Mouse (Mus musculus) liver, embryonic 12.5 days (tissue): Measurements from ENCODE around the gene Lhx4. TPM values are rescaled to one million over a fixed set of nuclear protein-coding genes. Genes with fewer than 3 reads are reported as not detected.
A peak's percentile ranks its signal among the peaks of the same experiment; 100 is the strongest.

Source experiments
- ATAC-seq: fragments of 200-750 bp; cut with Nextera tagmentation; 2 replicates; pipeline ENCODE4 v1.8.0; 2017; ENCODE audit warnings: moderate number of reproducible peaks, mild to moderate bottlenecking, moderate library complexity
- H3K27ac ChIP-seq: fragments of 300-500 bp; sonication (generic); 2 replicates; pipeline ENCODE4 v1.5.1; 2016; ENCODE audit warnings: mild to moderate bottlenecking
- H3K27me3 ChIP-seq: fragments of 300-500 bp; sonication (generic); replicated peaks from 2 replicates; pipeline ENCODE4 v1.6.1; 2016; ENCODE audit warnings: mild to moderate bottlenecking, moderate library complexity
- H3K36me3 ChIP-seq: fragments of 300-500 bp; sonication (generic); 2 replicates; pipeline ENCODE4 v1.6.1; 2016; ENCODE audit warnings: mild to moderate bottlenecking, moderate library complexity
- H3K4me1 ChIP-seq: fragments of 300-500 bp; sonication (generic); 2 replicates; pipeline ENCODE4 v1.6.1; 2016
- H3K4me2 ChIP-seq: fragments of 300-500 bp; sonication (generic); 2 replicates; pipeline ENCODE4 v1.6.1; 2016; ENCODE audit warnings: mild to moderate bottlenecking, moderate library complexity
- H3K4me3 ChIP-seq: fragments of 300-500 bp; sonication (generic); 2 replicates; pipeline ENCODE4 v1.5.1; 2016; ENCODE audit warnings: mild to moderate bottlenecking, moderate library complexity
- H3K9ac ChIP-seq: fragments of 300-500 bp; sonication (generic); 2 replicates; pipeline ENCODE4 v1.6.1; 2016; ENCODE audit warnings: mild to moderate bottlenecking, moderate library complexity
- H3K9me3 ChIP-seq: fragments of 300-500 bp; sonication (generic); replicated peaks from 2 replicates; pipeline ENCODE4 v1.6.1; 2016; ENCODE audit warnings: mild to moderate bottlenecking, moderate library complexity
- WGBS: fragments of 180-500 bp; shearing (Covaris S2); methylation state at CpG from one replicate; pipeline ENCODE4 v1.1.7; 2016; ENCODE audit not compliant: insufficient replicate concordance; 5-methylcytosine and 5-hydroxymethylcytosine counted together
- polyA plus RNA-seq: library from polyadenylated mRNA; unstranded; fragments of >200 nt; fragmentation: Nextera tagmentation; extraction: Ambion mirVana; gene quantifications from 2 replicates; pipeline ENCODE4 v1.2.1, GENCODE M21; 2016

Lhx4 gene
- polyA plus RNA-seq, 1 experiment from 2014 or later: not detected

DNA sequence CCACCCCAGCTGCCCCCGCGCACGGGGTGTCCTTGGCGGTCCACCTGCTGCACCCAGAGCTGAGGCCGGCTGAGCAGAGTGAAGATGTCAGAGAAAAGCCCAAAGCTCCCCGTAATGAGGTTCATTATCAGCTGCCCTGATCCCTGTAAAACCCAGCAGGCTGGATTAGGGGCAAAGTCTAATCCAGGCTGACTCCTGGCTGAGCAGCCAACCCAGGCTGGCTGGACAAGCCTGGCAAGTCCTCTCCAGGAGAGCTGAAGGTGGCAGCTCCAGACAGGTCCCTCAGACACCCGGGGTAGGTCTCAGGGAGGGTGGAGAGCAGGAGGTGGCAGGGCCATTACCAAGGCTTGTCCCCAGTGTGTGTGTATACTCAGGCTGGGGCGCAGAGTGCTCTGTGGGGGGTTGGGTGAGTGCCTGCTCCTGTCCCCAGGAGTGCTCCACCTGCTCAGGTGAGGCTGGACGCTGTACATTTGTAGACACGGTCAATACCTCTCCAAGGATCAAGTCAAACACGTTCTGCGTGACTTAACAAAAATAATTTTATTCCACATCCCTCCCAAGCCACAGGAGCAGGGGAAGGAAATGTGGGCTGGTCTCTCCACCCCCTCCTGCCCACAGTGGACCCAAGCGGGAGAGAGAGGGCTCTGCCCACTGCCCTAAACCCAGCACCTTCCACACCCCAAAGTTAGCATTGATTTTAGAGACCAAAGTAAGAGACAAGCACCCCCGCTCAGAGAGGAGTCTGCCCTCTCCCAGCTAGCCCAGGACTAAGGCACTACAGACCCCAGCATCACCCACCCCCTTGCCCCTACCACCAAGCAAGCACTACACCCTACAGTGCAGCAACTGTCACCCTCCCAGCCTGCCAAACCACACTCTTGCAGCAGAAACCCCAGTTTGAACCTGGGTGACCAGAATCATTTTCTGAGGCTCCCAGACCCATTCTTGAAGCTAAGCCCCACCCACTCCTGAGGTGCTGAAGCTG, 26.4 kb upstream of the Lhx4 start:
- ATAC-seq: peak; percentile 42; the same call in 1 of the 2 replicates
- H3K36me3 ChIP-seq: peaks cover 36% of the 10 kb centered on the region
- no peaks in the 10 kb centered on the region for H3K27me3 ChIP-seq
- peaks cover 11% of the 10 kb centered on the region for H3K4me1 ChIP-seq
- WGBS: 67% methylated on average over 14 of the region's 14 CpGs
- no peak overlapping the region for H3K27ac ChIP-seq
- H3K9me3 ChIP-seq: no peaks in the 10 kb centered on the region
- H3K4me2 ChIP-seq: no peak overlapping the region
- no peak overlapping the region for H3K9ac ChIP-seq
- H3K4me3 ChIP-seq: no peak overlapping the region

DNA sequence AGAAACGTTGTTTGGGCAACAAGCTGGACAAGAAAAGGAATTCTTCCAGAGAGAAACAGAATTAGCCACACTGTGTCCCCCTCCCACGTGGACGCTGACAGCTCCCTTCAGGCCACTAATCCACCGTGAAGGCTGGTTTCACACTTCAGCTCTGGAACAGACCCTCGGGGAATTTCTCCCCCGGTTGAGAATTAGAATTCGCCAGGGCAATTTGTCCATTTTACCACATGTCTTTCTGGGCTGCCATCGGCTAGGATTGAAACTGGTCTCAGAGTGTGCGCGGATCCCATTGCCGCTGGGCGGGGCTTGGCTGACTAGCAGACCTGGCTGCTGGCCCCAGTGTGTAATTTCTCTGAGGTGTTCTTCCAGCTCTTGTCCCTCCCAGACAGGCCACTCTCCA, 7.7 kb upstream of the Lhx4 start:
- H3K36me3 ChIP-seq: no peaks in the 10 kb centered on the region
- H3K9me3 ChIP-seq: no peaks in the 10 kb centered on the region
- H3K4me2 ChIP-seq: no peak overlapping the region
- H3K4me1 ChIP-seq: no peaks in the 10 kb centered on the region
- no peak overlapping the region for H3K27ac ChIP-seq
- ATAC-seq: no peak
- H3K9ac ChIP-seq: no peak overlapping the region
- no peak overlapping the region for H3K4me3 ChIP-seq
- H3K27me3 ChIP-seq: peaks cover 12% of the 10 kb centered on the region
- 68% methylated on average over 12 of the region's 12 CpGs for WGBS

GRCm38 (mm10) chr1:155758711-155759110, 7.2 kb upstream of the Lhx4 start:
- Histone ChIP-seq H3K4me1 (no peaks in the 10 kb centered on the region), H3K9me3 (no peaks in the 10 kb centered on the region), H3K4me2 (no peak overlapping the region), H3K36me3 (no peaks in the 10 kb centered on the region), H3K9ac (no peak overlapping the region), H3K27me3 (peaks cover 16% of the 10 kb centered on the region), H3K4me3 (no peak overlapping the region), H3K27ac (no peak overlapping the region)
- ATAC-seq: no peak
- WGBS: 71% methylated on average over 4 of the region's 4 CpGs

DNA sequence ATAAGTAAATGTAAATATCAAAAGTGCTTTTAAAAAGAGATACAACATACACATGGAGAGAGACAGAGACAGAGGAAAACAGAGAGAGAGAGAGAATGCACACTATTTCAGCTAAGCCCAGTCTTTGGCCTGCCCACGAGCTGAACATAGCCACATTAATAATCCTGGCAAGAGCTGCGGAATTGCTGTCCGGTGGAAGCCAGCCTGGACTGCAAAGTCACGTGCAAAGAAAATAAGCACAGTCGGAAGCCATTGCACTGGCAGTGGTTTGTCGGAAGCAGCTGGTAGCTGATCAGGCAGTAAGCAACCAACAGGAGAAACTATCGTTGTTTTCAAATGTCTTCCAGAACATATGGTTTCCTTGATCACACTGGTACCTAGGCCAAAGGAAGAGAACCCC, 6.1 kb upstream of the Lhx4 start:
- Histone ChIP-seq H3K27me3 (peaks cover 27% of the 10 kb centered on the region), H3K9ac (no peak overlapping the region), H3K9me3 (no peaks in the 10 kb centered on the region), H3K4me1 (no peaks in the 10 kb centered on the region), H3K4me3 (no peak overlapping the region), H3K4me2 (no peak overlapping the region), H3K36me3 (no peaks in the 10 kb centered on the region), H3K27ac (no peak overlapping the region)
- ATAC-seq: no peak
- 70% methylated on average over 7 of the region's 7 CpGs for WGBS

- Histone ChIP-seq H3K36me3 (no peaks in the 10 kb centered on the region), H3K4me2 (no peak overlapping the region), H3K9ac (no peak overlapping the region), H3K4me3 (no peak overlapping the region), H3K9me3 (no peaks in the 10 kb centered on the region), H3K4me1 (no peaks in the 10 kb centered on the region), H3K27me3 (peaks cover 64% of the 10 kb centered on the region), H3K27ac (no peak overlapping the region)
- no peak for ATAC-seq
- WGBS: 57% methylated on average over 9 of the region's 9 CpGs
Measured at GRCm38 (mm10) chr1:155753411-155753810, 1.9 kb upstream of the Lhx4 start.

DNA sequence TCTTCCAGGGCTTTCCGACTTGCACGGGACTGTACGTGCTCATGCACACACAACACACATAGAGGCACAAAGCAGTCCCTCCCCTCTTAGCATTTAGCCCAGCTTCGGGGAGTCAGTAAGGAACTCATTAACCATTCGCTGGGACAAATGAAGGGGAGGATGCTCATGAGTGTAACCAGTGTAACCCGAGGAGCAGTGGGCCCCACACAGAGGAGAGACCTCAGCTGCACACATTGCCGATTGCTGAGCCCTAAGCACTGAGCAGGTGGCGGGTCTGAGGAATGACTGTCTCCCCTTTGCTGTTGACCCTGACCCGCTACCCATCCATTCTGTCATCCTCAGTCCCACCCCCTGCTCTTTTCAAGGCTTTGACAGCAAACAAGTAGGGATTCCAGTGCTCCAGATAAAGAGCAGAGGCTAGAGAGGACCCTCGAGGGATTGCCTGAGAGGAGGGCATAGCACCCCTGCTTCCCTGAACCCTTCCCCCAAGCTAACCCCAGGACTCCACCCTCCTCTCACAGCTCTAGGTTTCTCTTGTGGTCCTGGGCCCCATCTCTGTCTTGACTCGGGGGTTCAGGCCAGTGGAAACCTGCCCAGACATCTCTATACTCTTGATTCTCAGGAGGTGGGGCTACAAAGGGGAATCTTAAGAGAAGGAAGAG, 836 bp downstream of the Lhx4 start:
- H3K4me1 ChIP-seq: no peaks in the 10 kb centered on the region
- no peak for ATAC-seq
- H3K9me3 ChIP-seq: no peaks in the 10 kb centered on the region
- peaks cover 92% of the 10 kb centered on the region for H3K27me3 ChIP-seq
- no peak overlapping the region for H3K27ac ChIP-seq
- 29% methylated on average over 11 of the region's 11 CpGs for WGBS
- H3K4me3 ChIP-seq: no peak overlapping the region
- H3K4me2 ChIP-seq: no peak overlapping the region
- no peaks in the 10 kb centered on the region for H3K36me3 ChIP-seq
- no peak overlapping the region for H3K9ac ChIP-seq

- H3K4me3 ChIP-seq: no peak overlapping the region
- H3K27ac ChIP-seq: no peak overlapping the region
- peaks cover 5% of the 10 kb centered on the region for H3K4me1 ChIP-seq
- ATAC-seq: no peak
- H3K27me3 ChIP-seq: peaks cover 89% of the 10 kb centered on the region
- H3K4me2 ChIP-seq: no peak overlapping the region
- no peak overlapping the region for H3K9ac ChIP-seq
- no peaks in the 10 kb centered on the region for H3K36me3 ChIP-seq
- no peaks in the 10 kb centered on the region for H3K9me3 ChIP-seq
- 57% methylated on average over 5 of the region's 5 CpGs for WGBS
Measured at GRCm38 (mm10) chr1:155747911-155748310, 3.6 kb downstream of the Lhx4 start.

- Histone ChIP-seq H3K27me3 (peaks cover 89% of the 10 kb centered on the region), H3K4me2 (no peak overlapping the region), H3K4me1 (peaks cover 14% of the 10 kb centered on the region), H3K27ac (no peak overlapping the region), H3K9ac (no peak overlapping the region), H3K36me3 (no peaks in the 10 kb centered on the region), H3K4me3 (no peak overlapping the region), H3K9me3 (no peaks in the 10 kb centered on the region)
- 15% methylated on average over 8 of the region's 8 CpGs for WGBS
- no peak for ATAC-seq
Measured at GRCm38 (mm10) chr1:155747011-155747410, 4.5 kb downstream of the Lhx4 start.

- ATAC-seq: no peak; the same call in 1 of the 2 replicates
- H3K36me3 ChIP-seq: no peaks in the 10 kb centered on the region
- H3K9me3 ChIP-seq: no peaks in the 10 kb centered on the region
- no peak overlapping the region for H3K9ac ChIP-seq
- peak overlapping the region; percentile 81 for H3K4me2 ChIP-seq
- H3K27me3 ChIP-seq: peaks cover 89% of the 10 kb centered on the region
- peak overlapping the region; percentile 57 for H3K4me3 ChIP-seq
- no peak overlapping the region for H3K27ac ChIP-seq
- peaks cover 18% of the 10 kb centered on the region for H3K4me1 ChIP-seq
- 1% methylated on average over 81 of the region's 81 CpGs for WGBS
Measured at GRCm38 (mm10) chr1:155742411-155743363, 8.8 kb downstream of the Lhx4 start.

DNA sequence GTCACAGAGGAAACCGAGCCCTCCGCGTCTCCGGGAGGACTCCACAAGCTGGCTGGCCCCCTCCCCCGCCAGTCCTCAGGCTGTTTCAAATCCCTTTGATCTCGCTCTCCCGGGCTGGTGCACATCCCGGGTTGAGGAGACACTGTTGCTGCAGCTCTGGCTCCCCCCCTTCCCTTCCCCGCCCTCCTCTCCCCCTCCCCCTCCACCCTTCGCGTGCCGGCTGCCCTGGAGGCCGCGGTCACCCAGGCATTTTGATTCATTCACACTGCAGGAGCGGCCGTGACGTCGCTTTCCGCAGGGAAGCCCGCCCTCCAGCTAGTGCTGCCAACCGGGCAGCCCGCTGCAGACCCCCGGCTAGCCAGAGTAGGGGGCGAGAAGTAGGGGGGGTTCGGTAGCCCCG, 9.5 kb downstream of the Lhx4 start:
- no peak overlapping the region for H3K9ac ChIP-seq
- H3K27me3 ChIP-seq: peaks cover 89% of the 10 kb centered on the region
- under 1% methylated on average over 26 of the region's 26 CpGs for WGBS
- no peak overlapping the region for H3K27ac ChIP-seq
- no peaks in the 10 kb centered on the region for H3K36me3 ChIP-seq
- no peaks in the 10 kb centered on the region for H3K9me3 ChIP-seq
- H3K4me1 ChIP-seq: peaks cover 25% of the 10 kb centered on the region
- peak overlapping the region; percentile 57 for H3K4me3 ChIP-seq
- ATAC-seq: 0 out of 2 replicates have a peak, but pooled peaks have one; percentile 47
- H3K4me2 ChIP-seq: peak overlapping the region; percentile 81

GRCm38 (mm10) chr1:155741378-155741945, 10.0 kb downstream of the Lhx4 start:
- Histone ChIP-seq H3K36me3 (no peaks in the 10 kb centered on the region), H3K9ac (no peak overlapping the region), H3K4me2 (peak overlapping the region; percentile 81), H3K4me3 (peak overlapping the region; percentile 57), H3K4me1 (peaks cover 25% of the 10 kb centered on the region), H3K27me3 (peaks cover 89% of the 10 kb centered on the region), H3K9me3 (no peaks in the 10 kb centered on the region), H3K27ac (no peak overlapping the region)
- ATAC-seq: no peak
- WGBS: under 1% methylated on average over 34 of the region's 34 CpGs
